Mouse (Mus musculus): ENCODE data around the gene Fhod1. TPM values are rescaled to one million over a fixed set of nuclear protein-coding genes. Genes with fewer than 3 reads are reported as not detected.

Gene Fhod1
- polyA plus RNA-seq, 1 experiment from 2014 or later, result 12.7 TPM

DNA sequence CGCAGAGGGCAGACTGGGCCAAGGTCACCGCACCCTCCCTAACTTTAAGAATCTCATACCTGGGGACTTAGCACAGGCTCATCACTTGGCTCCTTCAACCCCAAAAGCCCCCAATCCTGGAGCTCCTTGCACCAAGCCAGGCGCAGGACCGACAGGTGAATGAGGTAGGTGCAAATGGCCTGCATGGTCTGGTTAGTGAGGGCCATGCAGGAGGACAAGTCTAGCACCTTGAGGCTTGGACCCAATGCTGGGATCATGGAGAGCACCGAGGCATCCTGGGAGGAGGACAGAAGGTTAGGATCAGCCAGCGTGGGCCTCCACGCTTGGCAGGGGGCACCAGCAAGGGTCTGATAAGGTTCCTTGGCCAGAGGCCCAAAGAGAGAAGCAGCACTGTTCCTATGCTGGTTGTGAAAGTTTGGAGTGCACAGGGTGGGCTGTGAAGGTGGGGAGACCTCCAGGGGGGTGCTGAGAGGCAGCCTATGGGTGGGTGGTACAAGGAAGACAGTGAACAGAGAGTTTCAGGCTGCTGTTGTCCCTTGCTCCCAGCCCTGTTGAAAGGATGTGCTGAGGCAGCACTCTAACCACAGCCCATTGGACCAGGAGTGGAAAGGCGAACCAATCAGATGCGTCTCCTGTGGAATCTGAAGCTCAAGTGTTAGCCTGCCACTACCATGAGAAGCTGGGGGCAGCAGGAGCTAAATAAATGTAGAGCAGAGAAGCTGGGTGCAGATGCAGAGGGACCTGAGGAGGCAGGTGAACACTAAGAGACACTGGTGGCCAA, 33.9 kb downstream of the Fhod1 start:
- WGBS, result 64% methylated on average over 9 of the region's 9 CpGs
- no peak overlapping the region for H3K4me3 ChIP-seq (ENCODE audit: low read length)
- no peak overlapping the region for H3K4me2 ChIP-seq (ENCODE audit: low read depth, low read length)
- H3K27ac ChIP-seq (ENCODE audit: low read length), result no peak overlapping the region
- H3K27me3 ChIP-seq (ENCODE audit: control insufficient read depth, insufficient read depth, low read depth, low read length), result no peaks in the 10 kb centered on the region
- no peak overlapping the region for H3K9ac ChIP-seq (ENCODE audit: low read length)
- no peak for ATAC-seq (ENCODE audit: low read depth)
- H3K9me3 ChIP-seq (ENCODE audit: control insufficient read depth, low read length), result no peaks in the 10 kb centered on the region
- H3K36me3 ChIP-seq (ENCODE audit: control insufficient read depth, insufficient read depth, low read length), result peaks cover 24% of the 10 kb centered on the region; the same call in 1 of the 2 replicates
- peaks cover 11% of the 10 kb centered on the region; the same call in 1 of the 2 replicates for H3K4me1 ChIP-seq (replicated peaks; ENCODE audit: control insufficient read depth, insufficient read depth, low read length)

DNA sequence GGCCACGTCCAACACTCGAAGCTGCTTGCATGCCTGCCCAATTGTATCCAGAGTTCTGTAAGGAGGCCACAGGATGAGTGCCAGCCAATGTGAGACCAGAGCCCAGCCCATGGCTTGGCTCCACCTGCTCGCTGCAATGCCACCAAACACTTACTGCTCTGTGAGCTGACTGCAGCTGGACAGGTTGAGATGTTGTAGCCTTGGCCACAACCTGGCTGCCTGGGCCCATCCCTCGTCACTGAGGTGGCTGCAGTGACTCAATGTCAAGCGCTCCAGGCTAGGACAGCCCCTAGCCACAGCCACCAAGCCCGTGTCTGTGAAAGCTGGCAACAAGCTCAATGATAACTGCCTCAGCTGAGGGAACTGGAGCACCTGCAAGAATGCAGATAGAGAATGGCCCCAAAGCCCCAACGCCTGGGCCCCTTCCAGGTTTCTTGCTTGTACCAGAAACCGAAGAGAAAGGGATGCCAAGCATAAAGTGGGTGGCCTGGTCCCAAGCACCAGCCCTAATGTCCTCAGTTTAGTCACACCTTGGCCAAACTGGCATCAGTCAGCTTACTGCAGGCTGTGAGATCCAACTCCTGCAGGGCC, 34.8 kb downstream of the Fhod1 start:
- no peak overlapping the region for H3K27ac ChIP-seq (ENCODE audit: low read length)
- H3K4me1 ChIP-seq (replicated peaks; ENCODE audit: control insufficient read depth, insufficient read depth, low read length), result peaks cover 4% of the 10 kb centered on the region; the same call in 1 of the 2 replicates
- H3K9me3 ChIP-seq (ENCODE audit: control insufficient read depth, low read length), result no peaks in the 10 kb centered on the region
- H3K4me2 ChIP-seq (ENCODE audit: low read depth, low read length), result no peak overlapping the region
- 86% methylated on average over 8 of the region's 8 CpGs for WGBS
- no peak overlapping the region for H3K9ac ChIP-seq (ENCODE audit: low read length)
- no peak for ATAC-seq (ENCODE audit: low read depth)
- no peak overlapping the region for H3K4me3 ChIP-seq (ENCODE audit: low read length)
- peaks cover 23% of the 10 kb centered on the region; the same call in 1 of the 2 replicates for H3K36me3 ChIP-seq (ENCODE audit: control insufficient read depth, insufficient read depth, low read length)
- no peaks in the 10 kb centered on the region for H3K27me3 ChIP-seq (ENCODE audit: control insufficient read depth, insufficient read depth, low read depth, low read length)

GRCm38 (mm10) chr8:105311718-105312117, 36.0 kb downstream of the Fhod1 start:
- Histone ChIP-seq H3K4me1 (replicated peaks; ENCODE audit: control insufficient read depth, insufficient read depth, low read length) (no peaks in the 10 kb centered on the region), H3K9me3 (ENCODE audit: control insufficient read depth, low read length) (no peaks in the 10 kb centered on the region), H3K27ac (ENCODE audit: low read length) (no peak overlapping the region), H3K27me3 (ENCODE audit: control insufficient read depth, insufficient read depth, low read depth, low read length) (no peaks in the 10 kb centered on the region), H3K36me3 (ENCODE audit: control insufficient read depth, insufficient read depth, low read length) (peaks cover 31% of the 10 kb centered on the region), H3K4me3 (ENCODE audit: low read length) (no peak overlapping the region), H3K9ac (ENCODE audit: low read length) (no peak overlapping the region), H3K4me2 (ENCODE audit: low read depth, low read length) (no peak overlapping the region)
- 83% methylated on average over 1 of the region's 1 CpGs for WGBS
- no peak for ATAC-seq (ENCODE audit: low read depth)

DNA sequence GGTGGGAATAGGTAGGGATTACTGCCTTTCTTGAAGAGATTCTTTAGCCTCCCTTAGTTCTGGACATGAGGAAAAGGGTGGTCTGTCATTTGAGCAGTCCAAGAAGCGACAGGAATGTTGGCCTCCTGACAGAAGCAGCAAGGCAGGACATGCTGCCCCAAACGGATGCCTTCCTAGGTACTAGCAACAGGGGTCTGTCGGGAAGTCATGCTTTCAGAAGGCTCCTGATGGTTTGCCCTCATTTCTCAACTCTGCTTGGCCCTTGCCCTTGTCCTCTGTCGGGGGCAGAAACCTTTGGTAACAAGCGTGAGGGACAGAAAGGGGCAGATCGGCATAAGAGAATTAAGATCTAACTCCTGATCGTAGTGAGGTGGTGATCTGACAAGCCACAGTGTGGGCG, 37.6 kb downstream of the Fhod1 start:
- peaks cover 29% of the 10 kb centered on the region for H3K36me3 ChIP-seq (ENCODE audit: control insufficient read depth, insufficient read depth, low read length)
- no peak for ATAC-seq (ENCODE audit: low read depth)
- no peak overlapping the region for H3K9ac ChIP-seq (ENCODE audit: low read length)
- H3K4me1 ChIP-seq (replicated peaks; ENCODE audit: control insufficient read depth, insufficient read depth, low read length), result peaks cover 10% of the 10 kb centered on the region
- H3K4me2 ChIP-seq (ENCODE audit: low read depth, low read length), result no peak overlapping the region
- WGBS, result 82% methylated on average over 8 of the region's 8 CpGs
- H3K4me3 ChIP-seq (ENCODE audit: low read length), result no peak overlapping the region
- no peaks in the 10 kb centered on the region for H3K9me3 ChIP-seq (ENCODE audit: control insufficient read depth, low read length)
- no peak overlapping the region for H3K27ac ChIP-seq (ENCODE audit: low read length)
- H3K27me3 ChIP-seq (ENCODE audit: control insufficient read depth, insufficient read depth, low read depth, low read length), result no peaks in the 10 kb centered on the region

DNA sequence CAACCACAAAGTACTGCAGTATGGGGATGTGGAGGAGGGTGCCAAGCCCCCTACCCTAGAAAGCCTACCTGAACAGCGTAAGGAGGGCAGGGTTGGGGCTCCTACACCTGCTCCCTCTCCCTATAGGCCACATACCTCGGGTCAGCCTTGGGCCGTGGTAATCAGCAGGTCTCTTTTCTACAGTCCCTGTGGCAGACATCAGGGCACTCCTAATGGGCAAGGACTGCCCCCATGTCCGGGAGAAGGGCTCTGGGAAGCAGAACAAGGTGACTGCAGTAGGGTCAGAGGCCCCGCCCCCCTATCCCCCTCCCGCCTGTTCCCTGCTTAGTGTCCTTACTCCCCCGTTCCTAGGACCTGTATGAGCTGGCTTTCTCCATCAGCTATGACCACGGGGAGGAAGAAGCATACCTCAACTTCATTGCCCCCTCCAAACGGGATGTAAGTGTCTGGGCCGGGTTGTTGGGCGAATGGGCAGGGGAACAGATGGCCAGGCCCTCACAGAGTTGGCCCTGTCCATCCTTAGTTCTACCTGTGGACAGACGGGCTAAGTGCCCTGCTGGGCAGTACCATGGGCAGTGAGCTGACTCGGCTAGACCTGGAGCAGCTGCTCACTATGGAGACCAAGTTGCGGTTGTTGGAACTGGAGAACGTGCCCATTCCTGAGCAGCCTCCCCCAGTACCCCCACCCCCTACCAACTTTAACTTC, 38.5 kb downstream of the Fhod1 start:
- H3K9ac ChIP-seq (ENCODE audit: low read length), result no peak overlapping the region
- H3K4me3 ChIP-seq (ENCODE audit: low read length), result no peak overlapping the region
- H3K27ac ChIP-seq (ENCODE audit: low read length), result no peak overlapping the region
- no peak for ATAC-seq (ENCODE audit: low read depth)
- H3K4me1 ChIP-seq (replicated peaks; ENCODE audit: control insufficient read depth, insufficient read depth, low read length), result peaks cover 18% of the 10 kb centered on the region
- WGBS, result 77% methylated on average over 15 of the region's 15 CpGs
- H3K4me2 ChIP-seq (ENCODE audit: low read depth, low read length), result no peak overlapping the region
- H3K27me3 ChIP-seq (ENCODE audit: control insufficient read depth, insufficient read depth, low read depth, low read length), result no peaks in the 10 kb centered on the region
- peaks cover 29% of the 10 kb centered on the region for H3K36me3 ChIP-seq (ENCODE audit: control insufficient read depth, insufficient read depth, low read length)
- no peaks in the 10 kb centered on the region for H3K9me3 ChIP-seq (ENCODE audit: control insufficient read depth, low read length)

DNA sequence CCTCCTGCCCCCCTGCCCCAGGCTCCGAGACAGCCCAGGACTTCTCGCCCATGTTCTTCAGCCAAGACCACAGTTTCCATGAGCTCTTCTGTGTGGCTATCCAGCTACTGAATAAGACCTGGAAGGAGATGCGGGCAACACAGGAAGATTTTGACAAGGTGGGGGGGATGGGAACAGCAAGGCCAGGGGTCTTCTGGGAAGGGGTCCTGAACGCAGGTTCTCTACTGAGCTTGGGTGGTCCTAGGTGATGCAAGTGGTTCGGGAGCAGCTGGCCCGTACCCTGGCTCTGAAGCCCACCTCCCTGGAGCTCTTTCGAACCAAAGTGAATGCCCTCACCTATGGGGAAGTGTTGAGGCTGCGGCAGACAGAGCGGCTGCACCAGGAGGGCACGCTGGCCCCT, 39.3 kb downstream of the Fhod1 start:
- no peaks in the 10 kb centered on the region for H3K27me3 ChIP-seq (ENCODE audit: control insufficient read depth, insufficient read depth, low read depth, low read length)
- H3K9ac ChIP-seq (ENCODE audit: low read length), result no peak overlapping the region
- H3K4me3 ChIP-seq (ENCODE audit: low read length), result no peak overlapping the region
- ATAC-seq (ENCODE audit: low read depth), result no peak
- H3K4me1 ChIP-seq (replicated peaks; ENCODE audit: control insufficient read depth, insufficient read depth, low read length), result peaks cover 23% of the 10 kb centered on the region
- H3K9me3 ChIP-seq (ENCODE audit: control insufficient read depth, low read length), result no peaks in the 10 kb centered on the region
- H3K27ac ChIP-seq (ENCODE audit: low read length), result no peak overlapping the region
- H3K4me2 ChIP-seq (ENCODE audit: low read depth, low read length), result no peak overlapping the region
- peaks cover 29% of the 10 kb centered on the region for H3K36me3 ChIP-seq (ENCODE audit: control insufficient read depth, insufficient read depth, low read length)
- WGBS, result 86% methylated on average over 10 of the region's 10 CpGs

- ATAC-seq (ENCODE audit: low read depth), result no peak
- 94% methylated on average over 13 of the region's 13 CpGs for WGBS
- Histone ChIP-seq H3K4me1 (replicated peaks; ENCODE audit: control insufficient read depth, insufficient read depth, low read length) (peaks cover 23% of the 10 kb centered on the region), H3K27me3 (ENCODE audit: control insufficient read depth, insufficient read depth, low read depth, low read length) (no peaks in the 10 kb centered on the region), H3K9ac (ENCODE audit: low read length) (no peak overlapping the region), H3K4me3 (ENCODE audit: low read length) (no peak overlapping the region), H3K4me2 (ENCODE audit: low read depth, low read length) (no peak overlapping the region), H3K27ac (ENCODE audit: low read length) (no peak overlapping the region), H3K36me3 (ENCODE audit: control insufficient read depth, insufficient read depth, low read length) (peaks cover 34% of the 10 kb centered on the region), H3K9me3 (ENCODE audit: control insufficient read depth, low read length) (no peaks in the 10 kb centered on the region)
These were observed 40.1 kb downstream of the Fhod1 start for GRCm38 (mm10) chr8:105307670-105308069.

DNA sequence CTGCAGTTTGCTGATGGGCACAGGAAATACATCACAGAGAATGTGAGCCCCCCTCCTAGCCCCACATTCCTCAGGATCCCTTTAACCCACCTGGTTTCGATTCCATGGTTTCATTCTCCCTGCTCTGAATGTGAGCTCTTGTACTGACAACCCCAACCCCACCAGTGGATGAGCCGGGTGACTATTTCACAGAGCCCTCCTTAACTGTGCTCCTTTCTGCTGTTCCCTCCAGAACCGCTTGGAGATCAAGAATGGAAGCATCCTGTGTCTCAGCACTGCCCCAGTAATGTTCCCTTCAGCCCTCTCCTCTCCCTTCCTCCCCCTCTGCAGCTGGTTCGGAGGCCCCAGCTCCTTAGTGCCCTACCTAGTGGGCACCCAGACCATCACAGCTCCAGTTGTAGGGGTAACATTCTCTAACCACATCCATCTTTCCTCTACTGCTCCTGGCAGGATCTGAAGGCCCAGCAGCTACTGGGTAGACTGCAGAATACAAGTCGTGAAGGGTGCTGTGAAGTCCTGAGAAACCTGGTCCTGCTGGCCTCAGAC, 41.5 kb downstream of the Fhod1 start:
- peaks cover 36% of the 10 kb centered on the region for H3K36me3 ChIP-seq (ENCODE audit: control insufficient read depth, insufficient read depth, low read length)
- no peaks in the 10 kb centered on the region for H3K27me3 ChIP-seq (ENCODE audit: control insufficient read depth, insufficient read depth, low read depth, low read length)
- H3K9ac ChIP-seq (ENCODE audit: low read length), result peak overlapping the region; percentile 69
- peak; percentile 28 for ATAC-seq (ENCODE audit: low read depth)
- H3K9me3 ChIP-seq (ENCODE audit: control insufficient read depth, low read length), result no peaks in the 10 kb centered on the region
- WGBS, result 24% methylated on average over 5 of the region's 5 CpGs
- H3K4me3 ChIP-seq (ENCODE audit: low read length), result peak overlapping the region; percentile 52
- peak overlapping the region; percentile 74 for H3K4me2 ChIP-seq (ENCODE audit: low read depth, low read length)
- H3K4me1 ChIP-seq (replicated peaks; ENCODE audit: control insufficient read depth, insufficient read depth, low read length), result peaks cover 23% of the 10 kb centered on the region
- peak overlapping the region; percentile 92 for H3K27ac ChIP-seq (ENCODE audit: low read length)

Measured in lung, embryonic 16.5 days (tissue).